Mouse (Mus musculus) G1E (cell line): ENCODE data around the gene Tbl1xr1.

Experiments
- CTCF ChIP-seq: IDR thresholded peaks from 2 replicates; pipeline ENCODE4 v1.5.1; 2012; ENCODE audit warnings: low read depth, low read length, inconsistent platforms, mixed read lengths
- GATA1 ChIP-seq: IDR thresholded peaks from 2 replicates; pipeline ENCODE4 v1.6.1; 2012; ENCODE audit warnings: borderline replicate concordance, low read length, inconsistent platforms, mixed read lengths

DNA sequence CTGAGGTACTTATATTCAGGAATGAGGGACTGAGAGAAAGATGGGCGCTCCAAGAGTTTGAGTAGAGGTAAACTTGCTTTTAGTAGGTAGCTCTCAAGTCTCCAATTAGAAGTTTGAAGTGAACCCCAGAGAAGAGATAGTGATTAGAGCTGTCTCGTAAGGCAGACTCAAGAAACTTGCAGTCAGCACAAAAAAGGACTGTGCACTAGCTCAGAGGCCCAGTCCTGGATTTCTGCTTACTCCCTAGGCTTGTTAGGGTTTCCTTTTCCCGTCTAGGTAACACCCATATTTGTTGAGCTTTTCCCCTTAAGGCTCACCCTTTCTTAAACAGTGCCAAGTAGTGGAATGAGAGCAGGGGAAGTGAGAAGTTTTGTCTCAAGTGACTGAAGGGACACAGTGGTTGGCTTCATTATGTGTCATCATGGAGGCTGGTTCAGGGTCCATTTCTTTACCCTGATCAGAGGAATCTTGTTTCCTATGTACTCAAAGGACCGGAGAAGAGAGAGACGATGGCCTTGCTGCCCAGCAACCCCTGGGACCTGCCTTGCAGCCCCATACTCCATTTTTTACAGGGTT, 49.9 kb downstream of the Tbl1xr1 start:
- no peak for TF ChIP-seq CTCF
- TF ChIP-seq GATA1: no peak
